Mouse (Mus musculus): Measurements from ENCODE around the gene Emilin1. TPM values are rescaled to one million over a fixed set of nuclear protein-coding genes. Genes with fewer than 3 reads are reported as not detected.
A peak's percentile ranks its signal among the peaks of the same experiment; 100 is the strongest.

The Emilin1 gene
- polyA plus RNA-seq (2015; fragmentation: Nextera tagmentation; extraction: Ambion mirVana) = 335 and 366 TPM in 2 replicates

GRCm38 (mm10) chr5:30913060-30913841 lies at the start of gene Emilin1:
Gene Emilin1 (plus strand): TSS chr5:30913402.
- 14% methylated on average over 13 of the region's 13 CpGs for whole genome bisulfite sequencing
- H3K27ac ChIP-seq (ENCODE audit: low read length) = peak within 1 kb of the TSS; percentile 90
- peak; percentile 79 for ATAC-seq (ENCODE audit: low FRiP score, low TSS enrichment)
- H3K9me3 ChIP-seq (ENCODE audit: low read length) = no peaks in the 10 kb centered on the region
- peak within 1 kb of the TSS; percentile 64 for H3K9ac ChIP-seq (replicated peaks; ENCODE audit: low read length)
- H3K4me3 ChIP-seq (ENCODE audit: low read length) = peak within 1 kb of the TSS; percentile 52
- H3K4me1 ChIP-seq (ENCODE audit: insufficient read depth, low read length) = peaks cover 66% of the 10 kb centered on the region
- H3K4me2 ChIP-seq (replicated peaks; ENCODE audit: low read depth, low read length) = peak within 1 kb of the TSS; percentile 72
- no peaks in the 10 kb centered on the region for H3K27me3 ChIP-seq (ENCODE audit: insufficient read depth, low read length)
- H3K36me3 ChIP-seq (ENCODE audit: insufficient read depth, low read length) = peaks cover 14% of the 10 kb centered on the region

- WGBS = 64% methylated on average over 4 of the region's 4 CpGs
- H3K36me3 ChIP-seq (ENCODE audit: insufficient read depth, low read length) = peaks cover 8% of the 10 kb centered on the region; the same call in 1 of the 2 replicates
- peak; percentile 49 for ATAC-seq (ENCODE audit: low FRiP score, low TSS enrichment)
Measured at GRCm38 (mm10) chr5:30863852-30864251, 49.4 kb upstream of the Emilin1 start.

GRCm38 (mm10) chr5:30864322-30864721 lies 48.9 kb upstream of the Emilin1 start:
- no peak for ATAC-seq (ENCODE audit: low FRiP score, low TSS enrichment)
- 0 out of 2 replicates have a peak, but pooled peaks cover 8% of the 10 kb centered on the region for H3K9me3 ChIP-seq (ENCODE audit: low read length)

More at GRCm38 (mm10) chr5:30863852-30864251, 49.4 kb upstream of the Emilin1 start:
- Histone ChIP-seq H3K4me1 (ENCODE audit: insufficient read depth, low read length) (0 out of 2 replicates have a peak, but pooled peaks cover 5% of the 10 kb centered on the region), H3K27ac (ENCODE audit: low read length) (no peak overlapping the region), H3K9me3 (ENCODE audit: low read length) (0 out of 2 replicates have a peak, but pooled peaks cover 8% of the 10 kb centered on the region), H3K4me2 (replicated peaks; ENCODE audit: low read depth, low read length) (no peak overlapping the region), H3K4me3 (ENCODE audit: low read length) (no peak overlapping the region), H3K9ac (replicated peaks; ENCODE audit: low read length) (no peak overlapping the region), H3K27me3 (ENCODE audit: insufficient read depth, low read length) (no peaks in the 10 kb centered on the region)

GRCm38 (mm10) chr5:30866871-30867270 lies 46.3 kb upstream of the Emilin1 start:
- no peak overlapping the region for H3K27ac ChIP-seq (ENCODE audit: low read length)
- no peaks in the 10 kb centered on the region for H3K27me3 ChIP-seq (ENCODE audit: insufficient read depth, low read length)
- no peak overlapping the region for H3K4me2 ChIP-seq (replicated peaks; ENCODE audit: low read depth, low read length)
- no peak overlapping the region for H3K9ac ChIP-seq (replicated peaks; ENCODE audit: low read length)
- no peaks in the 10 kb centered on the region for H3K9me3 ChIP-seq (ENCODE audit: low read length)
- WGBS = 88% methylated on average over 3 of the region's 3 CpGs
- peaks cover 15% of the 10 kb centered on the region for H3K4me1 ChIP-seq (ENCODE audit: insufficient read depth, low read length)
- H3K4me3 ChIP-seq (ENCODE audit: low read length) = no peak overlapping the region
- H3K36me3 ChIP-seq (ENCODE audit: insufficient read depth, low read length) = peaks cover 11% of the 10 kb centered on the region
- ATAC-seq (ENCODE audit: low FRiP score, low TSS enrichment) = no peak

More at GRCm38 (mm10) chr5:30864322-30864721, 48.9 kb upstream of the Emilin1 start:
- no peak overlapping the region for H3K4me2 ChIP-seq (replicated peaks; ENCODE audit: low read depth, low read length)
- H3K27me3 ChIP-seq (ENCODE audit: insufficient read depth, low read length) = no peaks in the 10 kb centered on the region
- WGBS = 50% methylated on average over 15 of the region's 15 CpGs
- no peak overlapping the region for H3K27ac ChIP-seq (ENCODE audit: low read length)
- H3K9ac ChIP-seq (replicated peaks; ENCODE audit: low read length) = no peak overlapping the region
- H3K36me3 ChIP-seq (ENCODE audit: insufficient read depth, low read length) = peaks cover 8% of the 10 kb centered on the region; the same call in 1 of the 2 replicates
- 0 out of 2 replicates have a peak, but pooled peaks cover 7% of the 10 kb centered on the region for H3K4me1 ChIP-seq (ENCODE audit: insufficient read depth, low read length)
- no peak overlapping the region for H3K4me3 ChIP-seq (ENCODE audit: low read length)

GRCm38 (mm10) chr5:30867712-30868111 lies 45.5 kb upstream of the Emilin1 start, which contains the start of gene Tmem214:
Gene Tmem214 (plus strand): TSS chr5:30868012.
- Histone ChIP-seq H3K4me3 (ENCODE audit: low read length) (no peak within 1 kb of the TSS), H3K27me3 (ENCODE audit: insufficient read depth, low read length) (no peaks in the 10 kb centered on the region), H3K4me1 (ENCODE audit: insufficient read depth, low read length) (peaks cover 15% of the 10 kb centered on the region), H3K4me2 (replicated peaks; ENCODE audit: low read depth, low read length) (peak within 1 kb of the TSS; percentile 71), H3K27ac (ENCODE audit: low read length) (peak within 1 kb of the TSS; percentile 4; the same call in 1 of the 2 replicates), H3K36me3 (ENCODE audit: insufficient read depth, low read length) (peaks cover 18% of the 10 kb centered on the region), H3K9ac (replicated peaks; ENCODE audit: low read length) (peak within 1 kb of the TSS; percentile 93), H3K9me3 (ENCODE audit: low read length) (no peaks in the 10 kb centered on the region)
- no peak for ATAC-seq (ENCODE audit: low FRiP score, low TSS enrichment)
- 93% methylated on average over 3 of the region's 3 CpGs for WGBS

GRCm38 (mm10) chr5:30868981-30869380 lies 44.2 kb upstream of the Emilin1 start:
- Histone ChIP-seq H3K27me3 (ENCODE audit: insufficient read depth, low read length) (no peaks in the 10 kb centered on the region), H3K4me1 (ENCODE audit: insufficient read depth, low read length) (peaks cover 15% of the 10 kb centered on the region), H3K4me2 (replicated peaks; ENCODE audit: low read depth, low read length) (peak overlapping the region; percentile 71), H3K9ac (replicated peaks; ENCODE audit: low read length) (peak overlapping the region; percentile 93), H3K36me3 (ENCODE audit: insufficient read depth, low read length) (peaks cover 30% of the 10 kb centered on the region), H3K4me3 (ENCODE audit: low read length) (peak overlapping the region; percentile 92), H3K9me3 (ENCODE audit: low read length) (no peaks in the 10 kb centered on the region), H3K27ac (ENCODE audit: low read length) (peak overlapping the region; percentile 4; the same call in 1 of the 2 replicates)
- ATAC-seq (ENCODE audit: low FRiP score, low TSS enrichment) = no peak
- WGBS = 16% methylated on average over 9 of the region's 9 CpGs

GRCm38 (mm10) chr5:30869405-30870130 lies 43.6 kb upstream of the Emilin1 start:
- Histone ChIP-seq H3K27ac (ENCODE audit: low read length) (peak overlapping the region; percentile 59; the same call in 1 of the 2 replicates), H3K9me3 (ENCODE audit: low read length) (no peaks in the 10 kb centered on the region), H3K4me3 (ENCODE audit: low read length) (peak overlapping the region; percentile 92), H3K4me1 (ENCODE audit: insufficient read depth, low read length) (peaks cover 11% of the 10 kb centered on the region), H3K4me2 (replicated peaks; ENCODE audit: low read depth, low read length) (peak overlapping the region; percentile 71), H3K36me3 (ENCODE audit: insufficient read depth, low read length) (peaks cover 36% of the 10 kb centered on the region), H3K27me3 (ENCODE audit: insufficient read depth, low read length) (no peaks in the 10 kb centered on the region), H3K9ac (replicated peaks; ENCODE audit: low read length) (peak overlapping the region; percentile 93)
- ATAC-seq (ENCODE audit: low FRiP score, low TSS enrichment) = peak; percentile 91
- under 1% methylated on average over 63 of the region's 63 CpGs for WGBS

- no peaks in the 10 kb centered on the region for H3K27me3 ChIP-seq (ENCODE audit: insufficient read depth, low read length)
- H3K9ac ChIP-seq (replicated peaks; ENCODE audit: low read length) = peak overlapping the region; percentile 93
- H3K27ac ChIP-seq (ENCODE audit: low read length) = peak overlapping the region; percentile 59; the same call in 1 of the 2 replicates
- H3K4me3 ChIP-seq (ENCODE audit: low read length) = peak overlapping the region; percentile 92
- H3K4me1 ChIP-seq (ENCODE audit: insufficient read depth, low read length) = peaks cover 11% of the 10 kb centered on the region
- H3K4me2 ChIP-seq (replicated peaks; ENCODE audit: low read depth, low read length) = peak overlapping the region; percentile 71
- ATAC-seq (ENCODE audit: low FRiP score, low TSS enrichment) = no peak
- H3K36me3 ChIP-seq (ENCODE audit: insufficient read depth, low read length) = peaks cover 41% of the 10 kb centered on the region
- WGBS = 13% methylated on average over 2 of the region's 2 CpGs
- H3K9me3 ChIP-seq (ENCODE audit: low read length) = no peaks in the 10 kb centered on the region
Measured at GRCm38 (mm10) chr5:30870131-30870406, 43.1 kb upstream of the Emilin1 start.

- H3K4me3 ChIP-seq (ENCODE audit: low read length) = no peak overlapping the region
- H3K27ac ChIP-seq (ENCODE audit: low read length) = no peak overlapping the region
- H3K27me3 ChIP-seq (ENCODE audit: insufficient read depth, low read length) = no peaks in the 10 kb centered on the region
- no peak for ATAC-seq (ENCODE audit: low FRiP score, low TSS enrichment)
- no peaks in the 10 kb centered on the region for H3K9me3 ChIP-seq (ENCODE audit: low read length)
- H3K4me2 ChIP-seq (replicated peaks; ENCODE audit: low read depth, low read length) = no peak overlapping the region
- H3K4me1 ChIP-seq (ENCODE audit: insufficient read depth, low read length) = peaks cover 11% of the 10 kb centered on the region
- WGBS = 93% methylated on average over 9 of the region's 9 CpGs
- H3K36me3 ChIP-seq (ENCODE audit: insufficient read depth, low read length) = peaks cover 65% of the 10 kb centered on the region
- no peak overlapping the region for H3K9ac ChIP-seq (replicated peaks; ENCODE audit: low read length)
Measured at GRCm38 (mm10) chr5:30872574-30872973, 40.6 kb upstream of the Emilin1 start.

Data from kidney, embryonic 16.5 days (tissue).